Mouse (Mus musculus): ENCODE measurements around the gene Nav2.

DNA sequence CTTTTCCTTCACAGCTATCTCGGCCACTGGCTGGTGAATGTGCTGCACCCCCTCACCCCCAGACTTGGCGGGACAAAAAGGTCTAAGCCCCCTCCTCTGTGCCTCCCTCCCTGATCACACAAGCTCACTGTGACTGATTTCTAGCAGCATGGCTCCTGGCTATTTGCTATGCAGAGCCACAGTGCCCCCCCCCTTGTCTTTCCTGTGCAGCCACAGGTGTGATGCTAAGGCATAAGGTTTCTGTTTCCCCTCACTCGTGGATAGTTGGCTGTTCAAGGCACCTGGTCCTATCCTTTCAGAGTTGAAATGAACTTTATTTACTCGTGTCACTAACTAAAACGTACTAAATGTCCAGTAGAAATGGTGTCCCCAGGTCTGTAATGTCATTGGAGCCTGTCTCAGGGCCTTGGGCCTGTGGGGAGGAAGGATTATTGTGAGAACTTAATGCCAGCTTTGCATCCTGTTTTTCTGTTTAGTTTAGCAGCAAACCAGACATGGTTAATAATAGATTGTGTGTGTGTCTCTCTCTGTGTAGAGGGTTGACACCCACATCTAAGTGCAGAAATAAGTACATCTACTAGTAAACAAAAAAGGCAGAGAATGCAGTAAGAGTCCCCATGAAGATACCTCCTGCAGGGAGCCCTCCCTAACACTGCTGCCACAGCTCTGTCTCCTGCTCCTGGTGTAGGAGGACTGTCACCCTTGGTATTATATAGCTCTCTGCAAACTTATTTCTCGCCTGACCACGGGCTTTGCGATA, 7.9 kb upstream of the Nav2 start:
- no peak for TF ChIP-seq RCOR1 (IDR thresholded peaks at IDR 0.05; ENCODE audit: low read depth, low read length)
- TF ChIP-seq CTCF (IDR thresholded peaks at IDR 0.05 in 2 of 3, conservative IDR thresholded peaks at IDR 0.05 in 1 of 3; ENCODE audit: control insufficient read depth in 1 of 3, insufficient read depth in 1 of 3, low read depth in 2 of 3, low read length in 3 of 3, poor library complexity in 1 of 3, severe bottlenecking in 1 of 3) = no peak
- TF ChIP-seq TCF12 (IDR thresholded peaks at IDR 0.05; ENCODE audit: low read depth, low read length) = no peak
- no peak for TF ChIP-seq POLR2A (IDR thresholded peaks at IDR 0.05; ENCODE audit: control insufficient read depth in 1 of 2, insufficient read depth in 1 of 2, low read depth in 1 of 2, low read length in 2 of 2, poor library complexity in 1 of 2)
- TF ChIP-seq MEF2A (IDR thresholded peaks at IDR 0.05; ENCODE audit: extremely low read depth, insufficient replicate concordance, low read depth, low read length, poor library complexity, severe bottlenecking) = no peak
- TF ChIP-seq MAX (IDR thresholded peaks at IDR 0.05; ENCODE audit: low read length) = no peak
- no peak for TF ChIP-seq UBTF (IDR thresholded peaks at IDR 0.05; ENCODE audit: borderline replicate concordance, insufficient read depth, low read depth, low read length)
- no peak for TF ChIP-seq USF1 (IDR thresholded peaks at IDR 0.05; ENCODE audit: low read depth, low read length)
- no peak for TF ChIP-seq ELF1 (IDR thresholded peaks at IDR 0.05; ENCODE audit: low read depth, low read length)
- no peak for TF ChIP-seq KAT2A (conservative IDR thresholded peaks at IDR 0.05; ENCODE audit: low read depth, low read length)
- TF ChIP-seq USF2 (IDR thresholded peaks at IDR 0.05; ENCODE audit: borderline replicate concordance in 1 of 2, insufficient read depth in 1 of 2, low read depth in 1 of 2, low read length in 2 of 2) = no peak
- TF ChIP-seq E2F4 (IDR thresholded peaks at IDR 0.05; ENCODE audit: borderline replicate concordance, low read depth, low read length) = no peak

Data from MEL (cell line).